Mouse (Mus musculus): ENCODE data around the gene Cfap69. TPM values are rescaled to one million over a fixed set of nuclear protein-coding genes. Genes with fewer than 3 reads are reported as not detected.

Gene Cfap69
- polyA plus RNA-seq, 1 experiment from 2014 or later, result 8.3 TPM

- H3K27ac ChIP-seq, result no peak overlapping the region
- peaks cover 5% of the 10 kb centered on the region; the same call in 1 of the 2 replicates for H3K9me3 ChIP-seq
- no peak overlapping the region for H3K4me2 ChIP-seq (replicated peaks)
- H3K27me3 ChIP-seq, result no peaks in the 10 kb centered on the region
- 0 out of 2 replicates have a peak, but pooled peaks have one; percentile 37 for ATAC-seq
- peaks cover 50% of the 10 kb centered on the region for H3K36me3 ChIP-seq
- H3K9ac ChIP-seq (replicated peaks), result no peak overlapping the region
- no peaks in the 10 kb centered on the region for H3K4me1 ChIP-seq (replicated peaks)
- H3K4me3 ChIP-seq (replicated peaks), result no peak overlapping the region
- WGBS, result 33% methylated on average over 3 of the region's 3 CpGs
These were observed 123.7 kb downstream of the Cfap69 start for GRCm38 (mm10) chr5:5540385-5540784.

- H3K4me1 ChIP-seq (replicated peaks), result no peaks in the 10 kb centered on the region
- H3K9me3 ChIP-seq, result peaks cover 5% of the 10 kb centered on the region; the same call in 1 of the 2 replicates
- H3K27me3 ChIP-seq, result no peaks in the 10 kb centered on the region
- no peak overlapping the region for H3K4me2 ChIP-seq (replicated peaks)
- 69% methylated on average over 3 of the region's 3 CpGs for WGBS
- ATAC-seq, result no peak
- H3K27ac ChIP-seq, result no peak overlapping the region
- H3K4me3 ChIP-seq (replicated peaks), result no peak overlapping the region
- H3K36me3 ChIP-seq, result peaks cover 50% of the 10 kb centered on the region
- no peak overlapping the region for H3K9ac ChIP-seq (replicated peaks)
These were observed 124.3 kb downstream of the Cfap69 start for GRCm38 (mm10) chr5:5539771-5540170.

GRCm38 (mm10) chr5:5536131-5536530, 127.9 kb downstream of the Cfap69 start:
- 91% methylated on average over 1 of the region's 1 CpGs for WGBS
- H3K4me1 ChIP-seq (replicated peaks), result no peaks in the 10 kb centered on the region
- H3K9me3 ChIP-seq, result peaks cover 5% of the 10 kb centered on the region; the same call in 1 of the 2 replicates
- H3K27me3 ChIP-seq, result no peaks in the 10 kb centered on the region
- peaks cover 25% of the 10 kb centered on the region for H3K36me3 ChIP-seq
- no peak overlapping the region for H3K4me3 ChIP-seq (replicated peaks)
- H3K27ac ChIP-seq, result no peak overlapping the region
- no peak for ATAC-seq
- no peak overlapping the region for H3K9ac ChIP-seq (replicated peaks)
- no peak overlapping the region for H3K4me2 ChIP-seq (replicated peaks)

GRCm38 (mm10) chr5:5533656-5534420, 130.2 kb downstream of the Cfap69 start:
- Histone ChIP-seq H3K4me1 (replicated peaks) (no peaks in the 10 kb centered on the region), H3K9ac (replicated peaks) (no peak overlapping the region), H3K4me2 (replicated peaks) (no peak overlapping the region), H3K4me3 (replicated peaks) (no peak overlapping the region), H3K27me3 (no peaks in the 10 kb centered on the region), H3K36me3 (peaks cover 12% of the 10 kb centered on the region), H3K27ac (no peak overlapping the region), H3K9me3 (peaks cover 5% of the 10 kb centered on the region; the same call in 1 of the 2 replicates)
- WGBS, result 91% methylated on average over 3 of the region's 3 CpGs
- no peak for ATAC-seq

Other genes with a start within 250 kb of the Cfap69 start
- gene Cdk14, start 243.9 kb downstream of the Cfap69 start, polyA plus RNA-seq (2015; fragmentation: Nextera tagmentation; extraction: Ambion mirVana), result 28.9 and 34.3 TPM in 2 replicates
- not detected in 2 replicates for gene 1700015F17Rik, start 185.1 kb downstream of the Cfap69 start, polyA plus RNA-seq (2015; fragmentation: Nextera tagmentation; extraction: Ambion mirVana)
- 21.3 and 23.0 TPM in 2 replicates for gene Cldn12, start 149.3 kb downstream of the Cfap69 start, polyA plus RNA-seq (2015; fragmentation: Nextera tagmentation; extraction: Ambion mirVana)
- 26.3 and 29.1 TPM in 2 replicates for gene Gtpbp10, start 104.7 kb downstream of the Cfap69 start, polyA plus RNA-seq (2015; fragmentation: Nextera tagmentation; extraction: Ambion mirVana)
- gene Gm8773, start 90.4 kb downstream of the Cfap69 start, polyA plus RNA-seq (2015; fragmentation: Nextera tagmentation; extraction: Ambion mirVana), result 6.5 and 7.2 TPM in 2 replicates
- 5.6 and 6.6 TPM in 2 replicates for gene Steap2, start 30.3 kb upstream of the Cfap69 start, polyA plus RNA-seq (2015; fragmentation: Nextera tagmentation; extraction: Ambion mirVana)
- gene Steap1, start 85.1 kb upstream of the Cfap69 start, polyA plus RNA-seq (2015; fragmentation: Nextera tagmentation; extraction: Ambion mirVana), result 1.1 TPM in 2 replicates